ENCODE assay signal across 8 mouse cellular contexts in genomic region chr5:96163396-96164020, GRCm38 (mm10). TPM values are rescaled to one million over a fixed set of nuclear protein-coding genes. Genes with fewer than 3 reads are reported as not detected.
DNase-seq lines count a peak whose midpoint lies in the region; ATAC-seq and TF ChIP-seq lines count a peak whose summit lies in the region.

No protein-coding gene starts in this region.

- TF ChIP-seq CTCF in gastrocnemius, adult 2 months (IDR thresholded peaks at IDR 0.05): no peak
- TF ChIP-seq CTCF in C2C12 (IDR thresholded peaks at IDR 0.05; ENCODE audit: control insufficient read depth, insufficient read depth, insufficient read length): no peak

- 0% methylated on average over 1 of the region's 1 CpGs for whole genome bisulfite sequencing in forebrain, embryonic 13.5 days
- WGBS in liver, embryonic 16.5 days (ENCODE audit: insufficient replicate concordance): 0% methylated on average over 1 of the region's 1 CpGs

- peaks cover 26% of the 10 kb centered on the region for H3K79me3 ChIP-seq in C2C12 (ENCODE audit: low read depth)

- H3K4me3 ChIP-seq in gastrocnemius, adult 2 months: peak overlapping the region; percentile 95
- H3K4me3 ChIP-seq in C2C12 (ENCODE audit: insufficient read depth, poor library complexity, severe bottlenecking): peak overlapping the region; percentile 64
- H3K4me3 ChIP-seq in forebrain, embryonic 13.5 days: peak overlapping the region; percentile 92
- H3K4me3 ChIP-seq in liver, embryonic 16.5 days (ENCODE audit: low read depth, low read length): peak overlapping the region; percentile 94

- intact Hi-C loops in gastrocnemius, adult 2 months (cut with DNase I): loop anchor here (2.0 to 5.0 kb wide), 2 partner anchors 45 to 56 kb away; partner anchors contain the start of gene Mrpl1

- H3K27ac ChIP-seq in gastrocnemius, adult 2 months: peak overlapping the region; percentile 98
- peak overlapping the region; percentile 99; the same call in 1 of the 2 replicates for H3K27ac ChIP-seq in forebrain, embryonic 13.5 days
- peak overlapping the region; percentile 89 for H3K27ac ChIP-seq in liver, embryonic 16.5 days (ENCODE audit: low read length)

- ATAC-seq in forebrain, embryonic 13.5 days: no peak
- ATAC-seq in liver, embryonic 16.5 days (ENCODE audit: low read depth): no peak

- peak overlapping the region; percentile 77 for H3K4me2 ChIP-seq in forebrain, embryonic 13.5 days
- peak overlapping the region; percentile 98 for H3K4me2 ChIP-seq in liver, embryonic 16.5 days (ENCODE audit: low read depth, low read length)

- 0 out of 2 replicates have a peak, but pooled peaks cover 6% of the 10 kb centered on the region for H3K9me3 ChIP-seq in forebrain, embryonic 13.5 days (replicated peaks)
- no peaks in the 10 kb centered on the region for H3K9me3 ChIP-seq in liver, embryonic 16.5 days (replicated peaks; ENCODE audit: control insufficient read depth, low read length)

- no peak for DNase-seq in gastrocnemius, adult 2 months
- no peak for DNase-seq in gastrocnemius, postnatal 4 days (ENCODE audit: low spot score in 2 of 2)
- DNase-seq in T-cell, adult 2 months (ENCODE audit: low spot score): no peak
- no peak for DNase-seq in testis, postnatal 14 days (ENCODE audit: low spot score)
- DNase-seq in thymus, postnatal 4 days: no peak

- peaks cover 38% of the 10 kb centered on the region for H3K79me2 ChIP-seq in C2C12 (ENCODE audit: control insufficient read depth, insufficient read depth)

- H3K4me1 ChIP-seq in forebrain, embryonic 13.5 days: peaks cover 17% of the 10 kb centered on the region
- peaks cover 11% of the 10 kb centered on the region for H3K4me1 ChIP-seq in liver, embryonic 16.5 days (ENCODE audit: control insufficient read depth, low read depth, low read length)

- H3K36me3 ChIP-seq in C2C12 (ENCODE audit: control insufficient read depth, insufficient read depth): no peaks in the 10 kb centered on the region
- no peaks in the 10 kb centered on the region for H3K36me3 ChIP-seq in forebrain, embryonic 13.5 days (ENCODE audit: poor library complexity, severe bottlenecking)
- no peaks in the 10 kb centered on the region for H3K36me3 ChIP-seq in liver, embryonic 16.5 days (ENCODE audit: control insufficient read depth, insufficient read depth)

- peak overlapping the region; percentile 65 for H3ac ChIP-seq in C2C12 (ENCODE audit: control insufficient read depth, insufficient read length, low read depth)

- no peaks in the 10 kb centered on the region for H3K27me3 ChIP-seq in C2C12 (ENCODE audit: control insufficient read depth, insufficient read depth, insufficient read length)
- H3K27me3 ChIP-seq in forebrain, embryonic 13.5 days: no peaks in the 10 kb centered on the region
- no peaks in the 10 kb centered on the region for H3K27me3 ChIP-seq in liver, embryonic 16.5 days (ENCODE audit: control insufficient read depth, insufficient read depth, low read depth, low read length)

- H3K9ac ChIP-seq in forebrain, embryonic 13.5 days: peak overlapping the region; percentile 98
- H3K9ac ChIP-seq in liver, embryonic 16.5 days (ENCODE audit: low read depth, low read length): peak overlapping the region; percentile 82

TF ChIP-seq in C2C12, 6 proteins besides CTCF, POLR2A, EP300 and RAD21:
- no peak for TF ChIP-seq FOSL1 (IDR thresholded peaks at IDR 0.05; ENCODE audit: insufficient read depth, low read length, poor library complexity, severe bottlenecking)
- no peak for TF ChIP-seq CEBPB (IDR thresholded peaks at IDR 0.05; ENCODE audit: low read depth)
- no peak for TF ChIP-seq USF1 (IDR thresholded peaks at IDR 0.05; ENCODE audit: low read depth)

RNA-seq across cellular contexts. Expression of gene Cnot6l, which starts 0.5 kb away (rescaled TPM):
- 10 to 100 TPM; 27.9 to 33.4 TPM for total RNA-seq in gastrocnemius, adult 2 months (2021)
- total RNA-seq in gastrocnemius, postnatal 4 days (2021): 10 to 100 TPM; 74.8 to 85.1 TPM
- 6.9 TPM for polyA plus RNA-seq in C2C12 (2012; fragmentation: generic; extraction: Trizol)
- 12.0 and 12.6 TPM in 2 replicates for polyA plus RNA-seq in forebrain, embryonic 13.5 days (2015; fragmentation: Nextera tagmentation; extraction: Ambion mirVana)
- 4.6 and 4.9 TPM in 2 replicates for polyA plus RNA-seq in liver, embryonic 16.5 days (2015; fragmentation: Nextera tagmentation; extraction: Ambion mirVana)

RNA-seq across cellular contexts. Expression of gene Mrpl1, which starts 45.8 kb away (rescaled TPM):
- total RNA-seq in gastrocnemius, adult 2 months (2021): 10 to 100 TPM; 22.6 to 28.4 TPM
- total RNA-seq in gastrocnemius, postnatal 4 days (2021): 10 to 100 TPM; 18.7 to 20.9 TPM
- 5.7 TPM for polyA plus RNA-seq in C2C12 (2012; fragmentation: generic; extraction: Trizol)
- polyA plus RNA-seq in forebrain, embryonic 13.5 days (2015; fragmentation: Nextera tagmentation; extraction: Ambion mirVana): 18.5 and 18.7 TPM in 2 replicates
- 14.0 and 14.8 TPM in 2 replicates for polyA plus RNA-seq in liver, embryonic 16.5 days (2015; fragmentation: Nextera tagmentation; extraction: Ambion mirVana)
